Mouse (Mus musculus) cortical plate, adult 2 months (tissue): ENCODE measurements around the gene Ahcyl1.

Source experiments
- CTCF ChIP-seq: fragments of 200-500 bp; IDR thresholded peaks from 2 replicates; pipeline ENCODE4 v1.5.1; 2011; ENCODE audit warnings: mild to moderate bottlenecking, control low read depth, low read length; ENCODE audit not compliant: insufficient read depth; ENCODE audit errors: extremely low read depth
- POLR2A ChIP-seq: fragments of 200-500 bp; IDR thresholded peaks from 2 replicates; pipeline ENCODE4 v1.6.1; 2011; ENCODE audit warnings: mild to moderate bottlenecking, low read length, control low read depth; ENCODE audit not compliant: insufficient read depth; ENCODE audit errors: extremely low read depth

GRCm38 (mm10) chr3:107743107-107743506 lies 46.7 kb upstream of the Ahcyl1 start:
- TF ChIP-seq CTCF (no peak), POLR2A (no peak)
